Mouse (Mus musculus): Measurements from ENCODE around the gene Ccdc159. TPM values are rescaled to one million over a fixed set of nuclear protein-coding genes. Genes with fewer than 3 reads are reported as not detected.

Gene Ccdc159
- polyA plus RNA-seq, 1 experiment from 2014 or later, result 4.6 TPM

GRCm38 (mm10) chr9:21954635-21955034, 27.4 kb downstream of the Ccdc159 start:
- Histone ChIP-seq H3K9ac (ENCODE audit: low read length) (no peak overlapping the region), H3K4me3 (replicated peaks; ENCODE audit: low read length) (no peak overlapping the region), H3K27ac (ENCODE audit: low read length) (no peak overlapping the region), H3K36me3 (ENCODE audit: control insufficient read depth, insufficient read depth, low read length) (no peaks in the 10 kb centered on the region), H3K27me3 (ENCODE audit: control insufficient read depth, insufficient read depth, low read length) (no peaks in the 10 kb centered on the region), H3K9me3 (replicated peaks; ENCODE audit: control insufficient read depth, low read length) (no peaks in the 10 kb centered on the region), H3K4me1 (ENCODE audit: control insufficient read depth, insufficient read depth, low read length) (peaks cover 3% of the 10 kb centered on the region; the same call in 1 of the 2 replicates), H3K4me2 (ENCODE audit: low read depth, low read length) (peak overlapping the region; percentile 72)
- WGBS, result 69% methylated on average over 3 of the region's 3 CpGs
- no peak for ATAC-seq (ENCODE audit: insufficient read depth, low FRiP score)

DNA sequence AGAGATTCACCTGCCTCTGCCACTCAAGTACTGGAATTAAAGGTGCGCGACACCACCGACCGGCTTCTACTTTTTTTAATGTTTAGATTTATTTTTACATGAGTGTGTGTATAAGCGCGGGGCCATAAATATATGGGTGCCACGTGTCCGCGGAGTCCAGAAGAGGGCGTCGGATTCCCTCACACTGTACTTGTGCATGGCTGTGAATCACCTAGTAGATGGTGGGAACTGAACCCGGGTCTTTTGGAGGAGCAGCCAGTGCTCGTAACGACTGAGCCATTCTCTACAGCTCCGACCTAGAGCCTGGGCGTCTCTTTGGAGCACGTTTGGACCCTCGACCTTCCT, 27.9 kb downstream of the Ccdc159 start:
- peaks cover under 1% of the 10 kb centered on the region; the same call in 1 of the 2 replicates for H3K27me3 ChIP-seq (ENCODE audit: control insufficient read depth, insufficient read depth, low read length)
- no peaks in the 10 kb centered on the region for H3K36me3 ChIP-seq (ENCODE audit: control insufficient read depth, insufficient read depth, low read length)
- under 1% methylated on average over 18 of the region's 18 CpGs for WGBS
- no peaks in the 10 kb centered on the region for H3K9me3 ChIP-seq (replicated peaks; ENCODE audit: control insufficient read depth, low read length)
- peak; percentile 69 for ATAC-seq (ENCODE audit: insufficient read depth, low FRiP score)
- peaks cover 3% of the 10 kb centered on the region; the same call in 1 of the 2 replicates for H3K4me1 ChIP-seq (ENCODE audit: control insufficient read depth, insufficient read depth, low read length)
- H3K27ac ChIP-seq (ENCODE audit: low read length), result peak overlapping the region; percentile 88
- H3K4me2 ChIP-seq (ENCODE audit: low read depth, low read length), result peak overlapping the region; percentile 72
- peak overlapping the region; percentile 75 for H3K9ac ChIP-seq (ENCODE audit: low read length)
- peak overlapping the region; percentile 79 for H3K4me3 ChIP-seq (replicated peaks; ENCODE audit: low read length)

DNA sequence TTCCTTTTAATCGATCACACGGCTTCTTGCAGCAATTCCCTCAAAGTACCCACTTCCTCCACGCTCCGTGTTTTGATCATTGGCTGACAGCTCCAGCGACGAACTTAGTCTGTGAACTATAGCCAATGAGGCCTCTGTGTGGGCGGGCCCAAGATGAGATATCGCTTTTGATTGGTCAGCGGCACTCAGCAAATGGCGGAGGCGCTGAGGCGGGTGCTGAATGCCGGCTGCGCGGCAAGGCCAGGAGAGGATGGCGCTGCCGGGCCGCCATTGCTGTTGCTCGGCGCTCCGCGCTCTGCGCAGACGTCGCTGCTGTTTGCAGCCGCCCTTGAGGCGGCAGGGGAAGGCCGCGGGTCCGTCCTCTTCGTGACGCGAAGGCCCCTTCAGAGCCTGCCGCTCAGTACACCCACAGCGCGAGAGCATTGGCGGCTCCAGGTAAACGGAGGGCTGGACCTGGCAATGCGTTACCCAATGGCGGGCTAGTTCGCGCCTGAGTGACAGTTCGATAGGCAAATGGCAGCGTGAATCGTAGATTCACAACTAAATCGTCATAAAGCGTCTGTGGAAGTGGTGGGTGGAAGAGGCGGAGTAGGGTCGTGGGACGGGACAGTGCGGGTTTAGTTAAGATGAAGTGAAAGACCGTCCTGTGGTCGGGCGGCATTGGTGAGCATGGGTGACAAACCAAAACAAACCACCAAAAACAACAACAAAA, 28.5 kb downstream of the Ccdc159 start, which contains the start of gene Swsap1:
TSS of gene Swsap1 (plus strand) at position 186 of the 712 bp plus-strand sequence.
- H3K9ac ChIP-seq (ENCODE audit: low read length), result peak within 1 kb of the TSS; percentile 79
- ATAC-seq (ENCODE audit: insufficient read depth, low FRiP score), result peak; percentile 96
- H3K4me1 ChIP-seq (ENCODE audit: control insufficient read depth, insufficient read depth, low read length), result peaks cover 4% of the 10 kb centered on the region; the same call in 1 of the 2 replicates
- peak within 1 kb of the TSS; percentile 72 for H3K4me2 ChIP-seq (ENCODE audit: low read depth, low read length)
- peak within 1 kb of the TSS; percentile 88 for H3K27ac ChIP-seq (ENCODE audit: low read length)
- no peaks in the 10 kb centered on the region for H3K9me3 ChIP-seq (replicated peaks; ENCODE audit: control insufficient read depth, low read length)
- H3K4me3 ChIP-seq (replicated peaks; ENCODE audit: low read length), result peak within 1 kb of the TSS; percentile 79
- H3K36me3 ChIP-seq (ENCODE audit: control insufficient read depth, insufficient read depth, low read length), result no peaks in the 10 kb centered on the region
- WGBS, result under 1% methylated on average over 54 of the region's 54 CpGs
- H3K27me3 ChIP-seq (ENCODE audit: control insufficient read depth, insufficient read depth, low read length), result peaks cover 5% of the 10 kb centered on the region

GRCm38 (mm10) chr9:21958372-21958771, 31.1 kb downstream of the Ccdc159 start:
- Histone ChIP-seq H3K4me3 (replicated peaks; ENCODE audit: low read length) (no peak overlapping the region), H3K36me3 (ENCODE audit: control insufficient read depth, insufficient read depth, low read length) (no peaks in the 10 kb centered on the region), H3K27ac (ENCODE audit: low read length) (no peak overlapping the region), H3K27me3 (ENCODE audit: control insufficient read depth, insufficient read depth, low read length) (peaks cover 20% of the 10 kb centered on the region), H3K4me1 (ENCODE audit: control insufficient read depth, insufficient read depth, low read length) (peaks cover 27% of the 10 kb centered on the region), H3K9ac (ENCODE audit: low read length) (no peak overlapping the region), H3K4me2 (ENCODE audit: low read depth, low read length) (no peak overlapping the region), H3K9me3 (replicated peaks; ENCODE audit: control insufficient read depth, low read length) (no peaks in the 10 kb centered on the region)
- WGBS, result 76% methylated on average over 5 of the region's 5 CpGs
- ATAC-seq (ENCODE audit: insufficient read depth, low FRiP score), result no peak

DNA sequence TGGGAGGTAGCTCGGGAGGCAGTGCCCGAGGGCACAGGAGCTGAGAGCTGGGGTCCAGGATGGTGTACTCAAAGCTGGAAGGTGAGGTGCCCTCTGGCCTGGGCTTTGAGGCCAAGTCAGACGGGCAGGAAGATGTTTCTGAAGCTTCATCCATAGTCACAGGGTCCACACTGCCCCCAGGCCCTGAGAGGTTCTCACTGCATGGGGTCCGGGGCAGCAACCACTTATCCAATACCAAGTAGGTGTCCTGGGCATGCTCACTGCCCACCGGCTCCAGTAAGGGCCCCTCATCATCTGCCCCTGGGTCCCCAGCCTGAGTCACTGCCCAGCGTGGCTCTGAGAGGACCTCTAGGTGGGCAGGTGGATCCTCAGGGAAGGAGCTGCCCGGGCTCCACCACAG, 32.0 kb downstream of the Ccdc159 start:
- Histone ChIP-seq H3K4me3 (replicated peaks; ENCODE audit: low read length) (no peak overlapping the region), H3K4me1 (ENCODE audit: control insufficient read depth, insufficient read depth, low read length) (peaks cover 31% of the 10 kb centered on the region), H3K4me2 (ENCODE audit: low read depth, low read length) (no peak overlapping the region), H3K9me3 (replicated peaks; ENCODE audit: control insufficient read depth, low read length) (no peaks in the 10 kb centered on the region), H3K27me3 (ENCODE audit: control insufficient read depth, insufficient read depth, low read length) (peaks cover 20% of the 10 kb centered on the region), H3K36me3 (ENCODE audit: control insufficient read depth, insufficient read depth, low read length) (no peaks in the 10 kb centered on the region), H3K27ac (ENCODE audit: low read length) (no peak overlapping the region), H3K9ac (ENCODE audit: low read length) (no peak overlapping the region)
- no peak for ATAC-seq (ENCODE audit: insufficient read depth, low FRiP score)
- WGBS, result 87% methylated on average over 7 of the region's 7 CpGs

DNA sequence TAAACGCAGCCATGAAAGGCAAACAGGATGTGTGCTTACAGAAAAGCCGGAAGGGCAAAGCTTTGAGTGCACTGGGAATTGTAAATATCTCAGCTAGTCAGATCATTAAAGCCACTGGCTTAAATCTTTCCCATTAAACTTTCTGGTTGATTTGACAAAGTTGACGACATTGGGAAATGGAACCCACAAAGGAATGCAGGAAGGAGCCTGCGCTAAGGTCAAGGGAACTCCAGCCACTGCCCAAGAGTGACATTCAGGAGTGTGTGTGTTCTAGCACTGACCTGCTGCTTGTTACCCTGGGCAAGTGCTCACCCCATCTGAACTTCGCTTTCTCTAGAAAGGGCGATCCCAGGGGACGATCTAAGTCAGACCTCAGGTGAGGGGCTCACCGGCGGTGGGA, 32.9 kb downstream of the Ccdc159 start:
- Histone ChIP-seq H3K27ac (ENCODE audit: low read length) (no peak overlapping the region), H3K9me3 (replicated peaks; ENCODE audit: control insufficient read depth, low read length) (no peaks in the 10 kb centered on the region), H3K4me3 (replicated peaks; ENCODE audit: low read length) (no peak overlapping the region), H3K27me3 (ENCODE audit: control insufficient read depth, insufficient read depth, low read length) (peaks cover 20% of the 10 kb centered on the region), H3K4me1 (ENCODE audit: control insufficient read depth, insufficient read depth, low read length) (peaks cover 31% of the 10 kb centered on the region), H3K9ac (ENCODE audit: low read length) (no peak overlapping the region), H3K36me3 (ENCODE audit: control insufficient read depth, insufficient read depth, low read length) (no peaks in the 10 kb centered on the region), H3K4me2 (ENCODE audit: low read depth, low read length) (no peak overlapping the region)
- WGBS, result 50% methylated on average over 9 of the region's 9 CpGs
- no peak for ATAC-seq (ENCODE audit: insufficient read depth, low FRiP score)

DNA sequence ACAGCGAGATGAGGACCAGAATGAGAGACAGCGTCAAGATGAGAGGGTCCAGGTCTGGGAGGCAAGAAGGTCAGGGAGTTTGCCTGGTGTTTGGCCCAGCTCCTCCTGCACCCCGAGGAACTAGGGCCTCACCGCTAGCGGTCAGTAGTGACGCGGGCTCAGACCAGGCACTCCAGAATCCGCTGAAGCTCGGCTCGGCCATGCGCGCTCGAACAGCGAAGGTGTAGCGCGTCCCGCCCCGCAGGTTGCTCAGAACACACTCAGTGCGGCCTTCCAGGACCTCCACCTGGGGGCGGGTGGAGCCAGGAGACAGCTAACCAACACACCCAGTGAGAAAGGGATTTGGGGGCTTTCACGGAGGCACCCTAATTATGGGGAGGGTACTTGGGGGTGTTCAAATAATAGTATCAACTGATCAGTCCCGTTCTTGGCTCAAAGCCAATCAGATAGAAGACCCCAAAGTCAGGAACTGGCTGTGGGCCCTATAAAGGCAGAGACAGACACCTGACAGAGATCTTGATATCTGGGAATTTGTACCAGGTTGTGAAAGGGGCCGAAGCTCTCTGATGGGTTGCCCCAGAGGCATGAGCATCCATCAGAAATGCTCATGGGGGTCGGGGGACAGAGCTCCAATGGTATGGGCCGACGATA, 33.4 kb downstream of the Ccdc159 start:
- Histone ChIP-seq H3K27me3 (ENCODE audit: control insufficient read depth, insufficient read depth, low read length) (peaks cover 20% of the 10 kb centered on the region), H3K4me1 (ENCODE audit: control insufficient read depth, insufficient read depth, low read length) (peaks cover 31% of the 10 kb centered on the region), H3K27ac (ENCODE audit: low read length) (no peak overlapping the region), H3K36me3 (ENCODE audit: control insufficient read depth, insufficient read depth, low read length) (no peaks in the 10 kb centered on the region), H3K4me3 (replicated peaks; ENCODE audit: low read length) (peak overlapping the region; percentile 45; the same call in 1 of the 2 replicates), H3K9me3 (replicated peaks; ENCODE audit: control insufficient read depth, low read length) (no peaks in the 10 kb centered on the region), H3K4me2 (ENCODE audit: low read depth, low read length) (peak overlapping the region; percentile 69; the same call in 1 of the 2 replicates), H3K9ac (ENCODE audit: low read length) (no peak overlapping the region)
- 13% methylated on average over 26 of the region's 26 CpGs for WGBS
- ATAC-seq (ENCODE audit: insufficient read depth, low FRiP score), result no peak

- WGBS, result 3% methylated on average over 35 of the region's 35 CpGs
Measured at GRCm38 (mm10) chr9:21961366-21961980, 34.2 kb downstream of the Ccdc159 start.

DNA sequence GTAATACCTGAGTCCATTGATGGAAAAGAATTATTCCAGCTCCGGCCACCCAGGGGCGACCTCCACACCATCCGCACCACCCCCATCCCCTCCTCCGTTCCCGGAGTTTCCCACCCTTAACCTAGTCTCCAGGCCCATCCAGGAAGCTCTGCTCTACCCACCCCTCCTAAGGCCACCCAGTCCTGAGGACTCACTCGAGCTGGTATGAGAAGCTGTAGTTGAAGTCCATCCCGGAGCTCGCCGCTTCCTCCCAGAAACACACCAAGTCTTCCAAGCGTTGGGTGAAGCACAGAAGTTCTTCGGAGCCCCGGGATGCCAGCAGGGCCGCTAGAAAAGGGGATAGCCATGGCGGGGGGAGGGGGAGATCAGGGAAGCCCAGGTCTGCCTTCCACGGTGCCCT, 34.7 kb downstream of the Ccdc159 start:
- WGBS, result under 1% methylated on average over 15 of the region's 15 CpGs
- H3K9me3 ChIP-seq (replicated peaks; ENCODE audit: control insufficient read depth, low read length), result no peaks in the 10 kb centered on the region
- H3K4me1 ChIP-seq (ENCODE audit: control insufficient read depth, insufficient read depth, low read length), result peaks cover 28% of the 10 kb centered on the region
- H3K4me3 ChIP-seq (replicated peaks; ENCODE audit: low read length), result peak overlapping the region; percentile 45
- H3K4me2 ChIP-seq (ENCODE audit: low read depth, low read length), result peak overlapping the region; percentile 69
- peaks cover 20% of the 10 kb centered on the region for H3K27me3 ChIP-seq (ENCODE audit: control insufficient read depth, insufficient read depth, low read length)
- H3K27ac ChIP-seq (ENCODE audit: low read length), result no peak overlapping the region
- no peaks in the 10 kb centered on the region for H3K36me3 ChIP-seq (ENCODE audit: control insufficient read depth, insufficient read depth, low read length)
- ATAC-seq (ENCODE audit: insufficient read depth, low FRiP score), result no peak
- H3K9ac ChIP-seq (ENCODE audit: low read length), result peak overlapping the region; percentile 64

More at GRCm38 (mm10) chr9:21961366-21961980, 34.2 kb downstream of the Ccdc159 start:
- Histone ChIP-seq H3K27me3 (ENCODE audit: control insufficient read depth, insufficient read depth, low read length) (peaks cover 20% of the 10 kb centered on the region), H3K4me3 (replicated peaks; ENCODE audit: low read length) (peak overlapping the region; percentile 45), H3K4me2 (ENCODE audit: low read depth, low read length) (peak overlapping the region; percentile 69), H3K9ac (ENCODE audit: low read length) (peak overlapping the region; percentile 64; the same call in 1 of the 2 replicates), H3K27ac (ENCODE audit: low read length) (no peak overlapping the region), H3K9me3 (replicated peaks; ENCODE audit: control insufficient read depth, low read length) (no peaks in the 10 kb centered on the region), H3K36me3 (ENCODE audit: control insufficient read depth, insufficient read depth, low read length) (no peaks in the 10 kb centered on the region), H3K4me1 (ENCODE audit: control insufficient read depth, insufficient read depth, low read length) (peaks cover 28% of the 10 kb centered on the region)
- no peak for ATAC-seq (ENCODE audit: insufficient read depth, low FRiP score)

All from stomach, embryonic 16.5 days (tissue).